Mouse (Mus musculus) neural tube, embryonic 15.5 days (tissue): ENCODE measurements around the gene Ugt1a6a. TPM values are rescaled to one million over a fixed set of nuclear protein-coding genes. Genes with fewer than 3 reads are reported as not detected.

Experiments used
- ATAC-seq: fragments of 200-750 bp; cut with Nextera tagmentation; 2 replicates; pipeline ENCODE4 v1.8.0; 2017; ENCODE audit warnings: mild to moderate bottlenecking, moderate TSS enrichment, moderate library complexity; ENCODE audit not compliant: low FRiP score
- H3K27ac ChIP-seq: fragments of 300-500 bp; sonication (generic); replicated peaks from 2 replicates; pipeline ENCODE4 v1.5.1; 2015; ENCODE audit warnings: mild to moderate bottlenecking, inconsistent platforms
- H3K27me3 ChIP-seq: fragments of 300-500 bp; sonication (generic); replicated peaks from 2 replicates; pipeline ENCODE4 v1.6.1; 2015; ENCODE audit warnings: inconsistent platforms
- H3K36me3 ChIP-seq: fragments of 300-500 bp; sonication (generic); 2 replicates; pipeline ENCODE4 v1.6.1; 2015; ENCODE audit warnings: inconsistent platforms
- H3K4me1 ChIP-seq: fragments of 300-500 bp; sonication (generic); 2 replicates; pipeline ENCODE4 v1.6.1; 2015; ENCODE audit warnings: inconsistent platforms
- H3K4me2 ChIP-seq: fragments of 300-500 bp; sonication (generic); 2 replicates; pipeline ENCODE4 v1.6.1; 2015; ENCODE audit warnings: inconsistent platforms, mild to moderate bottlenecking, moderate library complexity
- H3K4me3 ChIP-seq: fragments of 300-500 bp; sonication (generic); replicated peaks from 2 replicates; pipeline ENCODE4 v1.5.1; 2015; ENCODE audit warnings: mild to moderate bottlenecking, inconsistent platforms
- H3K9ac ChIP-seq: fragments of 300-500 bp; sonication (generic); replicated peaks from 2 replicates; pipeline ENCODE4 v1.6.1; 2015; ENCODE audit warnings: mild to moderate bottlenecking, inconsistent platforms
- H3K9me3 ChIP-seq: fragments of 300-500 bp; sonication (generic); replicated peaks from 2 replicates; pipeline ENCODE4 v1.6.1; 2016; ENCODE audit warnings: inconsistent platforms
- WGBS: fragments of 180-500 bp; shearing (Covaris S2); methylation state at CpG from one replicate; pipeline ENCODE4 v1.1.7; 2015; ENCODE audit warnings: mixed read lengths; 5-methylcytosine and 5-hydroxymethylcytosine counted together
- polyA plus RNA-seq: library from polyadenylated mRNA; unstranded; fragments of >200 nt; fragmentation: Nextera tagmentation; extraction: Ambion mirVana; gene quantifications from 2 replicates; pipeline ENCODE4 v1.2.1, GENCODE M21; 2015

The Ugt1a6a gene
- polyA plus RNA-seq, 1 experiment from 2014 or later = 1.9 TPM

DNA sequence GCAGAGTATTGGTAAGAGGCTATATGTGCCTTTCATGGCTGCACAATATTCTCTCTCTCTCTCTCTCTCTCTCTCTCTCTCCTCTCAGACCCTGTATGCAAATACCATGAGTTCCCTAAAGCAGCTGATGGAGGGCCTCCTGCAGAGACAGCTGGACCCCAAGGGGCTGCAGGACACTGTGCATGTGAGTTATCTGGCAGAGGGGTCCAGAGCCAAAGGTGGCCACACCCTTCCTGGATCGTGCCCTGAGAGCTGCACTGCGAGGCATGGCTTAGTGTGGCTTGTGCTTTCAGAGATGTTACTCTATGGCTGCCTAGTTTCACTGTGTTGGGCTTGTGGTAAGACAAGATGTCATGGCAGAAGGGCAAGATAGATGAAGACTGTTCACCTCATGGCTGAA, 113.1 kb downstream of the Ugt1a6a start:
- 59% methylated on average over 2 of the region's 2 CpGs for WGBS
- Histone ChIP-seq H3K9me3 (peaks cover 90% of the 10 kb centered on the region), H3K4me3 (no peak overlapping the region), H3K36me3 (no peaks in the 10 kb centered on the region), H3K4me2 (no peak overlapping the region), H3K9ac (no peak overlapping the region), H3K27ac (no peak overlapping the region), H3K27me3 (no peaks in the 10 kb centered on the region), H3K4me1 (no peaks in the 10 kb centered on the region)
- no peak; the same call in 1 of the 2 replicates for ATAC-seq

DNA sequence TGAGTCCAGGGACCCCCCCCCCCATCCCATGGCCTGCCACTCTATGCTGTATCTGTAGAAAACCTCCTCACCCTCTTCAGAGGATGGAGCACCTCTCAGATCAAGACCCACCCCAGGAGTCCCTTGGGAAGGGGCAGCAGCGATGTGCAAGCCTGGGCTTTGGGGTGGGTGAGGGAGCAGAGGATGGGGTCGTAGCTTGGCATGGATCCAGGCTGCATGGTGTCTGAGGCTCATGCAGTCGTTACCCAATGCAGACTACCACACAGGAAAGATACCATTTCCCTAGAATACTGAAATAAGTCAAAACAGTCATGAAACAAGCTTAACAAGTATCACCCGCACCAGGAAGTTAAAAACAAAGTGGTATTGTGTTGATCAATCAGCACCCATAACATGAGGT, 114.0 kb downstream of the Ugt1a6a start:
- Histone ChIP-seq H3K9me3 (peaks cover 86% of the 10 kb centered on the region), H3K4me2 (no peak overlapping the region), H3K27ac (no peak overlapping the region), H3K27me3 (no peaks in the 10 kb centered on the region), H3K4me3 (no peak overlapping the region), H3K36me3 (no peaks in the 10 kb centered on the region), H3K4me1 (no peaks in the 10 kb centered on the region), H3K9ac (no peak overlapping the region)
- WGBS = 72% methylated on average over 4 of the region's 4 CpGs
- no peak for ATAC-seq

DNA sequence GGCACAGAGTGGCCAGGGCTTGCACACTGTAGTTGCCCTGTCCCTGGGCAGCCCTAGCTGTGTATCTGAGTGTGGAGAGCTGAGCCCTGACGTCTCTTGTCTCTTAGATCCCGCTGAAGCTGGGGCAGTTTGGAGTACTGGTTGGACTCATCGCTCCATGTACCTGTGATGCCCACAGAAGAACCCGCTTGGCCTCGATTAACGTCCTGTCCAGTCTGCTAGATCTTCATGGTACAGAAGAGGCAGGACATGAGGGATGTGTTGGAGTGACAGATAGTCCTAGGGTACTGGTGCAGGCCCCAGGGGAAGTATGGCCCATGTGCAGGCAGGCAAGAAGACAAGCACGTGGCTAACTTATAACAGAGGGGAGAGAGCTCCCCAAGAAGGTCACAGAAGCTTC, 115.0 kb downstream of the Ugt1a6a start:
- no peak for ATAC-seq
- WGBS = 81% methylated on average over 7 of the region's 7 CpGs
- Histone ChIP-seq H3K9ac (no peak overlapping the region), H3K27ac (no peak overlapping the region), H3K4me2 (no peak overlapping the region), H3K4me3 (no peak overlapping the region), H3K4me1 (no peaks in the 10 kb centered on the region), H3K9me3 (peaks cover 84% of the 10 kb centered on the region), H3K27me3 (no peaks in the 10 kb centered on the region), H3K36me3 (no peaks in the 10 kb centered on the region)

DNA sequence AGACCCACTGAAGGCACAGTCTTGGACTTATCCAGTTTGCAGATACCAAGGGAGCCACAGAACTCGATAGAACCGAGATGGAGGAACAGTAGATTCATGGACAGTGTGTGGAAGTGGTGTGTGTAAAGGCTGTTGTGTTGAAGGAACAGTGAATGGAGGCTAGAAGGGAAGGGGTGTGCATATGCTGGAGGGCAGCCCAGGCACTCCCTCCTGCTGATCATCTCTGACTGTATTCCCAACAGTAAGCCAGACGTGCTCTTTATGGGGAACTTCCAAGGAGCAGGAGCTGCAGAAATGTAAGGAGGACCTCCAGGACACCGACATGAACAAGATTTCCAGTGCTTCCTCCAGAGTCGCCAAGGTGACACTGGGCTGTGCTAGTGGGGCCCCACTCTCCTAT, 115.4 kb downstream of the Ugt1a6a start:
- Histone ChIP-seq H3K4me2 (no peak overlapping the region), H3K27me3 (no peaks in the 10 kb centered on the region), H3K4me3 (no peak overlapping the region), H3K9ac (no peak overlapping the region), H3K4me1 (no peaks in the 10 kb centered on the region), H3K36me3 (no peaks in the 10 kb centered on the region), H3K9me3 (peaks cover 84% of the 10 kb centered on the region), H3K27ac (no peak overlapping the region)
- WGBS = 83% methylated on average over 5 of the region's 5 CpGs
- ATAC-seq = no peak

DNA sequence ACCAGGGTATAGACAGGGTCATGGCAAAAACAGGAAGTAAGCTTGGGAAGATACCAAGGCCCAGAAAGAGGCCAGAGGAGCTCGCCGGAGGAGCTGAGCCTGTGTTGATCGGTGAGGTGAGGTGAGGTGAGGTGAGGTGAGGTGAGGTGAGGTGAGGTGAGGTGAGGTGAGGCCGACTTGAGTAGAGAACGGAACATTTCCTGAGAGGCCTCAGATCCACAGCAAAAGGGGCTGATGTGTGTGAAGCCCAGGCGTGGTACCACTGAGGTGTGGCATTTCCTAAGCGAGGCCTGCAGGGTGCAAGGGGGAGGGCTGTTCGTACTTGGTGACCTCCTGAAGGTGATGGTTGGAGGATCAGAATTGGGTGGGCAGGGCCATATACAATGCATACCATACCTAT, 118.5 kb downstream of the Ugt1a6a start:
- ATAC-seq = no peak
- 78% methylated on average over 8 of the region's 8 CpGs for WGBS

DNA sequence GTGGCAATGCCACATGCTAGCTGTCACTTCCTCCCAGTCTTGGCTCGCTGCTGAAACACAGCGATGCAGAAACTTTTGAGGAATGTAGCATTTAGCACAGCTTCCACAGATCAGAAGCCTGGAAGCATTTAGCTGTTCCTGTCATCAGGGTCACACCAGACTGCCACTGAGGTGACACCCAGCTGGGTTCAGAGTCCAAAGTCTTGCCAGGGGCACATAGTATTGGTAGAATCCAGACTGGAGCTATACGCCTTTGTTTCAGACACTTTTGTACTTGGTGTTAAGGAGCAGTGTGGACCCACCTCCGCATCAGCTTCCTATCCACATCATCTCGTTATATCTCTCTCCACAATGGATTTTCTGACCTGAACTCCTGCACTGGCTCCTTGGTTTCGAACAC, 118.9 kb downstream of the Ugt1a6a start:
- H3K4me3 ChIP-seq = no peak overlapping the region
- no peak overlapping the region for H3K4me2 ChIP-seq
- H3K27me3 ChIP-seq = no peaks in the 10 kb centered on the region
- H3K4me1 ChIP-seq = no peaks in the 10 kb centered on the region
- WGBS = 76% methylated on average over 6 of the region's 6 CpGs
- H3K9ac ChIP-seq = no peak overlapping the region
- H3K36me3 ChIP-seq = no peaks in the 10 kb centered on the region
- peaks cover 62% of the 10 kb centered on the region for H3K9me3 ChIP-seq
- H3K27ac ChIP-seq = no peak overlapping the region
- no peak for ATAC-seq

More for the DNA sequence above, 118.5 kb downstream of the Ugt1a6a start:
- Histone ChIP-seq H3K4me3 (no peak overlapping the region), H3K9ac (no peak overlapping the region), H3K27ac (no peak overlapping the region), H3K4me2 (no peak overlapping the region), H3K4me1 (no peaks in the 10 kb centered on the region), H3K36me3 (no peaks in the 10 kb centered on the region), H3K9me3 (peaks cover 66% of the 10 kb centered on the region), H3K27me3 (no peaks in the 10 kb centered on the region)

DNA sequence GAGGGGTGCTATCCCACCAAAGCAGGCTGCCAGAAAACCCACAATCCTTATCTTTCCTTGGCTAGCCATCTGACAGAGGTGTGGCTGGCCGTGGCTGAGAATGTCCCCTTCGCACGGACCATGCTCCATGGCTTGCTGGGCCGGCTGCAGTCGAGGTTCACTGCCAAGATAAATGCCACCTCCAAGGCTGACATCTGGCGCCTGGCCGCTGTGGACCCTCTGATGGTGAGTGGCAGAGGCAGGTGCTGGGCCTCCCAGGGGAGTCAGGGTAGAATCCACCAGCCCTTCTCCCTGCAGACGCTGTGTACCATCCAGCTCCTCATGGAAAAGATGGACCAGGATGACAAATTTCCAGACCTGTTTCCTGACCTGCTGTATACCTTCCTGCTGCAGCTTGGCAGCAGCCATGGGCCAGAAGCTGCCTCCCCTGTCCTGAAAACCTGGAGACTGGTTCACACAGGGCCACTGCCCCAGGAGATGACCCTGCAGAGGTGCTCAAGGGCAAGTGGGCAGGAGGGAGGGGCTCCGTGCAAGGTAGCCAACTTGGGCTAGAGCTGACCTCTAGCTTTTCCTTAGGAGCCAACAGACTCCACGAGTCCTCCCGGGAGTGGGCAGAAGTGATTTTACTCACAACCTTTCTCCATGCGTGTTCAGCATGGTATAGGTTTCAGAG, 120.3 kb downstream of the Ugt1a6a start:
- no peak for ATAC-seq
- no peak overlapping the region for H3K9ac ChIP-seq
- H3K4me1 ChIP-seq = peaks cover 6% of the 10 kb centered on the region
- peaks cover under 1% of the 10 kb centered on the region for H3K36me3 ChIP-seq
- 90% methylated on average over 12 of the region's 12 CpGs for WGBS
- H3K27me3 ChIP-seq = no peaks in the 10 kb centered on the region
- H3K27ac ChIP-seq = no peak overlapping the region
- no peak overlapping the region for H3K4me2 ChIP-seq
- H3K4me3 ChIP-seq = no peak overlapping the region
- H3K9me3 ChIP-seq = peaks cover 48% of the 10 kb centered on the region

DNA sequence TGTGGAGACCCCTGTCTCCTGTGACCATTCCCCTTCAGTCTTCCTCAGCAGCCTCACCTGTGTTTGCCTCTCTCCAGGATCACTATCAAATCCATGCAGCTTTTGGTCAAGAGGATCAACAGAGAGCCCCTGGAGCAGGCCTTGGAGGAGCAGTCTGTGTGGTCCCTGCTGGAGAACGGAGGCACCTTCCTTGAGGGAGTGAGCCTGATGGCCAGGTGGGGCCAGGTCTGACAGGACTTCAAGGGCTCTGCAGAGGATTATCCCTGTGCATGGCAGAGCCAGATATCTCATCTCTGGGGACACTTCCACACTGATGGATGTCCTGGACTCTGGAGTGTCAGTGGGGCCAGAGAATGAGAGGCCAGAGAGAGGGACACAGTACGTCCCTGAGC, 120.9 kb downstream of the Ugt1a6a start:
- WGBS = 64% methylated on average over 2 of the region's 2 CpGs
- H3K27ac ChIP-seq = no peak overlapping the region
- H3K9me3 ChIP-seq = peaks cover 43% of the 10 kb centered on the region

DNA sequence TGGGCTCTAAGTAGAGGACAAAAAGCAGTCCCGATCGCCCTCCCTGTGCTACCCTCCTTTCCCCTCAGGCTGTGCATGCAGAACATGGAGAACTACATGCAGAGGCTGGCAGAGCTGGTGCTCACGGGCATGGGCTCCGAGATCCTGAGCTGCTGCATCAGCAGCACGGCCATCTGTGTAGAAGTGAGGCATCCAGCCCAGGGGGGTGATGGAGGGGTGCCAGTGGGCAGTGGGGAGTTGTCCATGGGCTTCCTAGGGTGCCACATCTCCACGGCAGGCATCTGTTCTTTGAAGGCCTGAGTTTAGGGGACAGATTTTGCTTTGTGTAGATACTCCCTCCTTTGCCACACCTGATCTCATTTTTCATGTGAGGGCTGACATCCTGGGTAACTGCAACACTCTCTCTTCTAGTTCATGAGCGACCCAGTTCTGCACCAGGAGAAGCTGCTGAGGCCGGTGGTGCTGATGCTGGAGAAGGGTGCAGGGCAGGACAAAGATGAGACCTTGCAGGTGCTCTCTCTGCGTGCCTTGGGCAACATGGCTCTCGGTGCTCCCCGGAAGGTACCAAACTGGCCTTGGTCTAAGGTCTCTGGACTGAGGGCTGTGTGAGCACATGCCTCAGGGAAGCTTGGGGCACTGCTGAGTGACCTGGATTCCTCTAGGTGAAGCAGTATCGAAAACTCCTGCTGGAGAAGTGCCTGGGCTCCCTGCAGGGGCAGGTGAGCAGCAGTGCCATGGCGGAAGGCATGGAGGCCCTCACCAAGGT, 121.6 kb downstream of the Ugt1a6a start:
- Histone ChIP-seq H3K4me3 (no peak overlapping the region), H3K9ac (no peak overlapping the region), H3K27me3 (no peaks in the 10 kb centered on the region), H3K4me1 (peaks cover 6% of the 10 kb centered on the region), H3K9me3 (peaks cover 36% of the 10 kb centered on the region), H3K27ac (no peak overlapping the region), H3K36me3 (peaks cover 12% of the 10 kb centered on the region), H3K4me2 (no peak overlapping the region)
- 83% methylated on average over 13 of the region's 13 CpGs for WGBS
- ATAC-seq = no peak

More for the DNA sequence above, 120.9 kb downstream of the Ugt1a6a start:
- H3K27me3 ChIP-seq = no peaks in the 10 kb centered on the region
- no peak for ATAC-seq
- no peak overlapping the region for H3K4me2 ChIP-seq
- no peak overlapping the region for H3K9ac ChIP-seq
- H3K4me3 ChIP-seq = no peak overlapping the region
- H3K4me1 ChIP-seq = peaks cover 6% of the 10 kb centered on the region
- peaks cover 5% of the 10 kb centered on the region for H3K36me3 ChIP-seq

DNA sequence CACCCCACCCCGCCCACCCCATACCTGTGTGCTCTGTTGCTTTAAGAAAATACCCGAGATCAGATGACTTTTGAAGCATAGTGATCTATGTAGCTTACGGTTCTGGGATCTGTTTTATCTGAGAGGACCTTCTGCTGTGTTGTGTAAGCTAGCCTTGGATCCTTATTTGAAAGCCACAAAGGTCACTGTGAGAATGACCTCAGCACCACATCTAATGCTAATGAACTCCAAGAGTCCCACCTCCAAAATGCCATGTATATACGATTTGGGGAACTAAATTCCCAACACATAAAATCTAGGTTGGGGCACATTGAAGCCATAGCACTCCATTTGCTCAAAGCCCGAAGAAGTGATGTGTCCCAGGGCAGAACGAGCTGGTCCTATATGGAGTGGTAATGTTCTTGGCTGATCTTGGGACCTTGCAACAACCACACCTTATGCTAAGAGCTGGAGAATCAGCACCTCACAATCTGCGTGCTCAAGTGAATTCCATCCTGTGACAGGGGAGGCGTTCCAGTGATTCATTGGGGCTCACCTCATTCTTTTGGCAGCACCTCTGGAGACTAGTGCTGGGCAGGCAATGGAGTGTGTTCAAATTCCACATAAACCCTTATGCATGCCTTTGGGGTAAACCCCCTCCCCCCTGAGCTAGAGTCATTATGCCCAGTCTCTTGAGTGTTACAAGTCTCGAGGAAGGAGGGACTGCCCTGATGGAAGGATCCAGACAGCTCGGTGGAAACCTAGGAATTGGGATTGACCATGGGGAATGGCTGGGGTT, 122.5 kb downstream of the Ugt1a6a start:
- Histone ChIP-seq H3K9ac (no peak overlapping the region), H3K27ac (no peak overlapping the region), H3K36me3 (peaks cover 20% of the 10 kb centered on the region), H3K27me3 (no peaks in the 10 kb centered on the region), H3K4me3 (no peak overlapping the region), H3K4me1 (peaks cover 6% of the 10 kb centered on the region), H3K4me2 (no peak overlapping the region), H3K9me3 (peaks cover 33% of the 10 kb centered on the region)
- ATAC-seq = no peak
- WGBS = 82% methylated on average over 10 of the region's 10 CpGs

DNA sequence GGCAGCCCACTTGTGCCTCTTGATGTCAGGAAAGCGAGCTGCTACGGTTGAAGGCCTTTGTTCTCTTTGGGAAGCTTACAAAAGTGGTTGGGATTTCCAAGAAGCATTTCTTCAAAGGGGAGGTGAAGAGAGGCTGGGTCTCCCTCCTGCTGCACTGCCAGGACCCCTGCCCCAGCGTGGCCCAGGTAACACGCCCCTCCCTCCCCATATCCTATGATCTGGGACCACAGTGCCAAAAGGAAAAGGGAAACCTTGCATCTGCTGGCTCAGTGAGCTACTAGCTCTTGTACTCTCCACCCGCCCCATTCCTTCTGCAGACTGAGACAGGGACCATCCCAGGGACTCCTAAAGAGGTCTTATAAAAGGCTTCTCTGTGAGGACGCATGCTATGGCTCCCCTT, 123.1 kb downstream of the Ugt1a6a start:
- 83% methylated on average over 6 of the region's 6 CpGs for WGBS
- Histone ChIP-seq H3K27me3 (no peaks in the 10 kb centered on the region), H3K27ac (no peak overlapping the region), H3K4me1 (peaks cover 6% of the 10 kb centered on the region), H3K9me3 (peaks cover 27% of the 10 kb centered on the region), H3K36me3 (peaks cover 26% of the 10 kb centered on the region), H3K4me2 (no peak overlapping the region), H3K4me3 (no peak overlapping the region), H3K9ac (no peak overlapping the region)
- ATAC-seq = no peak
